Mouse (Mus musculus) cerebellum, postnatal 4 days (tissue): ENCODE data around the gene Uncx.

Experiments used
- DNase-seq, 2 experiments: peaks; one replicate each; pipeline ENCODE4 v3.0.0; 2022; ENCODE audit warnings: low spot score in 2 of 2, mixed read lengths in 1 of 2

Gene Uncx

GRCm38 (mm10) chr5:139543214-139543613 is at the start of gene Uncx:
Gene Uncx, plus strand, starts transcription at chr5:139543494.
- DNase-seq, result no peak

DNA sequence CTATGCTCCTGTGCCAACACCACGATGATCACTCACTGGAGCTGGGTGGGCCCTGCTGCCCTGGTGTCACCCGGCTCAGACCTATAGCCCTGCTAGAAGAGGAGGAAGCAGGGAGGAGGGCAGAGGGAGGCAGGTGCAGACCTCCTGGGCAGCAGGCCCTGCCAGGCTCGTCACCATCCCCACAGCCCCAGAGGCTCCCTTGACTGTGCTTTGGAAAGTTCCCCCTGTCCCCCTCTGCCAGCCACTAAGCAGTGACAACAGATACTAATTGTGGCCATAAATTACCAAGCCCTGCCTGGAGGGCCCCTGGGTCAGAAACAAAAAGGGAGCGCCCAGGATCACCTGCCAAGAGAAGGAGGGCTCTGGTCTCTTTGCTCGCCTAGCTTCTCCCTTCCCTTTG is 49.6 kb upstream of the Uncx start:
- DNase-seq, result no peak

GRCm38 (mm10) chr5:139495019-139495669 is 48.1 kb upstream of the Uncx start:
- no peak for DNase-seq

- DNase-seq, result no peak
Observed at GRCm38 (mm10) chr5:139496939-139497338, 46.4 kb upstream of the Uncx start.

GRCm38 (mm10) chr5:139498791-139499190 is 44.5 kb upstream of the Uncx start:
- DNase-seq, result no peak

GRCm38 (mm10) chr5:139502281-139502680 is 41.0 kb upstream of the Uncx start:
- DNase-seq, result no peak

DNA sequence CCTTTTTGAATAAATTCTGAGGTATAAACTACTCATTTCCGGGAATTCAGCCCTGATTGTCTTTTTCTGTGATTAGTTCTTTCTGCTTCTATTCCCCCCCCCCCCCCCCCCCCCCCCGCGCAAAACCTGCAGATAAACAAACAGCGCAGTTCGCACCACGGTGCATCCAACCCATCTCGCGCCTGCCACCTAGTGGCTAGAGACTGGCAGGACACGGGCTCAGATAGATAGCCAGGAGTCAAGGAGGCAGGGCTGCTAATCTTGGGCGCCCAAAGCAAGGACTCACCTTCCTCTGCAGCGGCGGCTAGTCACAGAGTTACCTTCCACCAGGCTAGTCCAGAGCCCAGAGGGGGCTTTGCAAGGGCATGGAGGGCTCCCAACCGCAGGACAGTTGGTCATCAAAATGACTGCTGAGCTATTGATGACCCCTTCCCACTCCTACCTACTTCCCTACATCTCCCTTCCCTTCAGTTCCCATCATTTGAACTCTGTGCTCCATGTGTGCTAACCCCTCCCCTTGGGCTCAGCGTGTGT is 38.2 kb upstream of the Uncx start:
- peak; percentile 71 to 91 for DNase-seq

- no peak for DNase-seq
Observed at GRCm38 (mm10) chr5:139506207-139506606, 37.1 kb upstream of the Uncx start.

GRCm38 (mm10) chr5:139510682-139511366 is 32.5 kb upstream of the Uncx start:
- no peak for DNase-seq

DNA sequence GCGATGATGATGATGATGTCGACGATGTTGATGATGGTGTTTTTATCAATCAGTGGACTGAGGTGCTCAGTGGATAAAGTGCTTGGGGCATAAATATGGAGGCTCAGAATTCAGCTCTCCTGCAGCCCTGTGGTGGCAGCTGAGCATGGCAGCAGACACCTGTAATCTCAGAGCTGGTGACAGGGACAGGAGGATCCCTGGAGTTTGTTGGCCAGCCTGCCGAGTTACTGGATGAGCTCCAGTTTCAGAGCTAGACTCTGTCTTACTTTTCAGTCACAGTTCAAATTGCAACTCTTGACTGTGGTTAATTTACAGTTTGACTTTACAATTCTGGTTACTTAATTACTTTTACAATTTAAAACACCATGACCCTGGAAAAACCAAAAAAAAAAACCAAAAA is 31.1 kb upstream of the Uncx start:
- no peak for DNase-seq

DNA sequence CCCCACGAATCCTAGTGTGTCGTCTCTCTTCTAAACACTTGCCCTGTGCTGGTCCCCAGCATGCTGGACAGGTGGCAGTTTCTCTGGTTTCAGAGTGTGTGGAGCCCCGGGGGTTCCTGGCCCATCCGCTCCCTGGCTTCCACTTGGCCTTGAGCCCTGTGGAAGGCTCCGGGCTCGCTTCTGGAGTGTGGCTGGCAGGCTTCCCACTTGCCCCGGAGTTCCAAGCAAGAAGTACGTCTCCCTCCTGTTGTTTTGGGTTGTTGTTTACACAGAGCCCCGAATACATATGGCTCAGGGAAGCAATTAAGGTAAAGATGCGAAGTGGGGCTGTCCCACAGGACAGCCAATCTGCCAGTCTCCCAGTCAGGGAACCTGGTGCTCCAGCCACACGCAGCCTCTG is 27.0 kb upstream of the Uncx start:
- peak in 1 of 2 experiments; percentile 44 for DNase-seq

DNA sequence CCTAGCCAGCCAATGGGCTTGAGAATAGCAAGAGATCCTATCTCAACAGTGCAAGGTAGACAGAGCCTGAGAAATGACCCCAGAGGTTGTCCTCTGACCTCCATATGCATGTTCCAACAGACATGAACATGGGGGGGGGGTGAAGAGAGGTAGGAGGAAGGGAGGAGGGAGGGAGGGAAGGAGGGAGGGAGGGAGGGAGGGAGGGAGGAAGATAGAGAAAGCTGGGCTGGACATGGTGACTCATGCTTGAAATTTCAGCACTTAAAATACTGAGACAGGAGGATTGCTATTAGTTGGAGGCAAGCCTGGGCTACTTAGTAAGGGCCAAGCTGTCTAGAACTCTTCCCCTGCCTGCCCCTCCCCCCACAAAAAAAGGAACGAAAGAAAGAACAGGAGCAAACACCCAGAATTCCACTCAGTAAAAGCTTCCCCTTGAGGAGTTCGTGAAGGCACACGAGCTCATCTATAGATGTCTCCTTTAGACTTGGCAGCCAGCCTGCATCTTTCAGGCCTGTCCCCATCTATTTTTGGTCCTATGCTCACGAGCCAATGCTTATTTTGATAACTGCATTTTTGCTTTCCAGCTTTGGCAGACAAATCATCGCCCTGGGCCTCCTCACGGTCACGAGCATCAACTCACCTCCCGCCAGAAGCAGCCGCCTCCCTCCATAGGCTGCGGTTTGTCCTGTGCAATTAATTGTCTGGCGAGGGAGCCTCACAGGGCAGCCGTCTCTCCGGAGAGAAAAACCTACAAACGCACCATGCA is 23.0 kb upstream of the Uncx start:
- no peak for DNase-seq

- no peak for DNase-seq
Observed at GRCm38 (mm10) chr5:139521987-139522386, 21.3 kb upstream of the Uncx start.

DNA sequence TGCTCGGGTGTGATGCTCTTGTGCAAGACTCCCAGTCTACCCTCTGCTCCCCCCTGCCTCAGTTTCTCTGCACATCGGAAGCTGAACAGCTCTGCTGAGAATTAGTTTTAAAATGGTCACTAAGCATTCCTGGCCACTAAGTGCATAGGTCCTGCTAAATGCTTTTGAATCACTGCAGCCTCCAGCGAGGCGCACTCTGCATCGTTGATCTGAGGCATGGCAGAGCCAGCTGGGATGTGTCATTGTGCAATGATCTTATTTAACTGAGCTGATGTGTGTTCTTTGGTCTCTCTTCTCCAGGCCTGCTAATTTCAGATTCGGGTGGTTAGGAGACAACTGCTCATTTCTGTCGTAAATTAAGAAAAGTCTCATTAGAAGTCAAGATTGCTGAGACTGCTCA is 14.4 kb upstream of the Uncx start:
- DNase-seq, result no peak

DNA sequence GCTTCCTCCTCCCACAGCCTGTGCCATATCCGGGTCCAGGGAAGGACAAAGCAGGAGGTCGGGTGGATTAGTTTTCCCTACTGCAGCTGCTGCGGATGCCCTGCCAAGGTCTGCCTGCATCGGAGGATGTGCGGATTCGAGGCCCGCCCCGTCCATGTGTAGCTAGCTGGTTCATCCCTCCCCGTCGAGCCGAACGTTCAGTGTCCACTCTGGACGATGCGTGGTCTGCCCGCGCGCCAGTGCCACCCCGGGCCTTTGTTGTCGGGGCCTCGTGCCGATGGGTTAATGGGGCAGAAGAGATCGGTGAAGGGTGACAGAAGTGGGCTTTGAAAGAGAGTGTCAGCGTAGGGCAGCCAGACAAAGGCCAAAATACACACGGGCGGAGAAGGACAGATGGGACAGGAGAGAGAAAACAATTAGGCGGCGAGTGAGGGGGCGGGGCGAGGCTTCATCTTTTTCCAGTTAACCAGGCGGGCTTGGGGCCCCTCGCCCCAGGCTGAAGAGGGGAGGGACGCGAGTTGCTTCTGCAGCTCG is 7.8 kb upstream of the Uncx start:
- DNase-seq, result peak in 1 of 2 experiments; percentile 75

GRCm38 (mm10) chr5:139536211-139536910 is 6.9 kb upstream of the Uncx start:
- DNase-seq, result peak; percentile 92 to 98

DNA sequence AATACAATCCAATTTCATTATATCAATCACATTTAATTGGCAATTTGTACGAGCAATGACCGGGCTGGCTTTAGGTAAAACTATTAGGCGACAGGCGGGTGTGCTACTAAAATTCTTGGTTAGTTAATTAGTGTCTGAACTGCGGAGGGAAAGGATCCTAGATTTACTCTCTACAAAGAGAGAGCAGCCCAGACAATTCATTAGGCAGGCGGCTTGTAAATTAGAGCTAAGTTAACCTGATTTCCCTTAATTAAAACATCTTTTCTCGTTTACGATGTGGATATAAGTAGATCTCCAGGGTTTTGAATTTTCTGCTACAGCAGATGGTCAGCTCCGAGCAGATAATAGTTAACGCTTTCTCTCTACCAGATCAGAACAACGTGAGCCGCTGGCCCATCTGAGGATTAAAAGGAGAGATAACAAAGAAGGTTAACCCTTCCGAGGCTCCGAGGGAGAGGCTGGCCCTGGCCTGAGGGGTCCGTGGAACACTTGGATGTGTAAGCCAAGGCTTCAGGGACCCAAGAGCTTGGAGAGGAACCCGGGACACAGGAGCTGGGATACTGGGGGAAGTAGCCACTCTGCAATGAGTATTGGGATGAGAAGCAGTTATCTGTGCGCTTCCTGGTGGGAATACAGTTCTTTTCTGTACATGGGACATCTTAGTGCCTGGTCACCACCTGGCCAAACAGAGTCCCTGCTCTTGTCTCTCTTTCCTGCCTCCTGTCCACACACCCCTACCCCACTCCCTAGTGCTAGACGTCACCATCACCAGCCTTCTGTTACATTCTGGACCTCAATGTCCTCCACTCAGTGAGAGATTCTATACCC is 6.2 kb upstream of the Uncx start:
- peak in 1 of 2 experiments; percentile 32 for DNase-seq

- peak in 1 of 2 experiments; percentile 52 for DNase-seq
Observed at GRCm38 (mm10) chr5:139537739-139538135, 5.6 kb upstream of the Uncx start.

- DNase-seq, result peak in 1 of 2 experiments; percentile 50
Observed at GRCm38 (mm10) chr5:139541151-139542042, 1.9 kb upstream of the Uncx start.

DNA sequence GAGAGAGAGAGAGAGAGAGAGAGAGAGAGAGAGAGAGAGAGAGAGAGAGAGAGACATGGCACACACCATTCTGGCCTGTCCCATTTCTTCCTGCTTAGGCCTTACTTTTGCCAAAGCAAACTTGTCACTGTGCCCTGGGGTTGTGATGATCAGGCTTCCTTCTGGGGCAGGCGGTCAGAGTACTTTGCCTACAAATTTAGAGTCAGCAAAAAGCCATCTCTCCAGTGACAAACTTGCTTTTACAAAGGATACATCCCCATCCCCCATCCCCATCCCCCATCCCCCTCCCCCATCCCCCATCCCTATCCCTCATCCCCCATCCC is 1.3 kb upstream of the Uncx start:
- DNase-seq, result no peak
